8 mouse cellular contexts compared by ENCODE assay signal in genomic region chr11:59192059-59192386, GRCm38 (mm10). TPM values are rescaled to one million over a fixed set of nuclear protein-coding genes. Genes with fewer than 3 reads are reported as not detected.
DNase-seq lines count a peak whose midpoint lies in the region; ATAC-seq and TF ChIP-seq lines count a peak whose summit lies in the region.

Guk1 (minus strand) TSS chr11:59192212.

- TF ChIP-seq CTCF in kidney, postnatal 0 days (IDR thresholded peaks at IDR 0.05; ENCODE audit: low read depth), result no peak

- H3K36me3 ChIP-seq in kidney, postnatal 0 days (ENCODE audit: insufficient read depth, low read length), result no peaks in the 10 kb centered on the region
- H3K36me3 ChIP-seq in megakaryocyte, embryonic 14.5 days (replicated peaks; ENCODE audit: low read length), result peaks cover 5% of the 10 kb centered on the region

- H3K27me3 ChIP-seq in kidney, postnatal 0 days (ENCODE audit: insufficient read depth, low read length), result no peaks in the 10 kb centered on the region
- H3K27me3 ChIP-seq in megakaryocyte, embryonic 14.5 days (replicated peaks), result peaks cover 11% of the 10 kb centered on the region

- no peak for ATAC-seq in kidney, postnatal 0 days (replicated peaks; ENCODE audit: low FRiP score, low read depth)
- no peak for ATAC-seq in inflammation-experienced regulatory T-cells, adult 6 months

- DNase-seq in kidney, postnatal 0 days (ENCODE audit: low spot score), result no peak
- DNase-seq in kidney, postnatal 14 days, result no peak
- DNase-seq in adrenal gland, postnatal 10 days, result no peak
- no peak for DNase-seq in gastrocnemius, adult 8-10 months (ENCODE audit: low spot score in 2 of 2)
- no peak for DNase-seq in cerebellum, adult 9-11 months
- no peak for DNase-seq in ovary, postnatal 10 days (ENCODE audit: low spot score)

- no peaks in the 10 kb centered on the region; the same call in 1 of the 2 replicates for H3K4me1 ChIP-seq in kidney, postnatal 0 days (replicated peaks; ENCODE audit: insufficient read depth, low read length)
- H3K4me1 ChIP-seq in megakaryocyte, embryonic 14.5 days, result peaks cover 42% of the 10 kb centered on the region

- peak within 1 kb of the TSS; percentile 67 for H3K4me2 ChIP-seq in kidney, postnatal 0 days (ENCODE audit: low read length)

- H3K9me3 ChIP-seq in kidney, postnatal 0 days (replicated peaks; ENCODE audit: low read length), result no peaks in the 10 kb centered on the region
- H3K9me3 ChIP-seq in megakaryocyte, embryonic 14.5 days, result no peaks in the 10 kb centered on the region

- peak within 1 kb of the TSS; percentile 54 for H3K4me3 ChIP-seq in kidney, postnatal 0 days (replicated peaks; ENCODE audit: low read depth, low read length)
- peak within 1 kb of the TSS; percentile 98 for H3K4me3 ChIP-seq in megakaryocyte, embryonic 14.5 days (replicated peaks)

- peak within 1 kb of the TSS; percentile 91 for H3K27ac ChIP-seq in kidney, postnatal 0 days

- peak within 1 kb of the TSS; percentile 65 for H3K9ac ChIP-seq in kidney, postnatal 0 days (ENCODE audit: low read depth, low read length)

- 4% methylated on average over 16 of the region's 16 CpGs for WGBS in kidney, postnatal 0 days

RNA-seq across cellular contexts. Expression of gene Guk1, which starts in this region (rescaled TPM):
- 127 and 135 TPM in 2 replicates for polyA plus RNA-seq in kidney, postnatal 0 days (2015; fragmentation: Nextera tagmentation; extraction: Ambion mirVana)
- 10 to 100 TPM; 63.7 to 64.9 TPM for total RNA-seq in adrenal gland, postnatal 10 days (2021)
- total RNA-seq in gastrocnemius, adult 8-10 months (2022), result 10 to 100 TPM; 36.2 to 43.1 (median 36.8) TPM
- 10 to 100 TPM; 58.6 to 65.6 (median 60.5) TPM for polyA plus RNA-seq in inflammation-experienced regulatory T-cells, adult 6 months (2017; shearing (Covaris generic))
- 19.3 TPM in 1 of 2 replicates, not detected in the other for polyA plus RNA-seq in megakaryocyte, embryonic 14.5 days (2012; ENCODE audit: insufficient read depth, low replicate concordance)
